Mouse (Mus musculus): ENCODE data around the gene Fnip2. TPM values are rescaled to one million over a fixed set of nuclear protein-coding genes. Genes with fewer than 3 reads are reported as not detected.

Gene Fnip2
- polyA plus RNA-seq, 1 experiment from 2014 or later, result 9.7 TPM

GRCm38 (mm10) chr3:79527521-79527920 is 40.1 kb downstream of the Fnip2 start:
- ATAC-seq (replicated peaks; ENCODE audit: low FRiP score) (no peak), DNase-seq (ENCODE audit: low spot score) (no peak)
- Histone ChIP-seq H3K27ac (ENCODE audit: low read depth, low read length) (no peak overlapping the region), H3K9me3 (ENCODE audit: control insufficient read depth, low read length) (no peaks in the 10 kb centered on the region), H3K27me3 (replicated peaks; ENCODE audit: control insufficient read depth, insufficient read depth, low read length) (no peaks in the 10 kb centered on the region), H3K4me2 (no peak overlapping the region), H3K9ac (ENCODE audit: low read depth, low read length) (no peak overlapping the region), H3K4me3 (ENCODE audit: low read depth, low read length) (no peak overlapping the region), H3K4me1 (replicated peaks; ENCODE audit: control insufficient read depth, insufficient read depth, low read length) (peaks cover 47% of the 10 kb centered on the region), H3K36me3 (ENCODE audit: control insufficient read depth, insufficient read depth, low read length) (no peaks in the 10 kb centered on the region)
- WGBS, result 81% methylated on average over 3 of the region's 3 CpGs

DNA sequence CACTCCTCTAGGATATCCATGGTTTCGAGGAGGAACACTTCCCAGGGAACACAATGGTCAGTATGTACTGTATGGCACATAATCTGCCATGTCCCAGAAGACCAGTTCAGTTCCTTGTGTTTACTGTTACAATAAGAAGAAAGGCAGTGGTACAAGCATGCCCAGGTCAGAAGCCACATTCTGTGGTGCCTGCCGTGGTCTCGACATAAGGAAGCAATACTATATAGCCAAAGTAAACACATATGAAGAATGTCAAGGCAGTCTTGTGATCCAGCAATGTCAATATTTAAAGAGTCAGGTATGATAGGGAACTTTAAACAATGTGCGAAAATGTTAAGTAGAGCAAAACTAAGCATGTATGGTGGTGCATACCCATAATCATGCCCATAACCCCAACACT is 44.2 kb downstream of the Fnip2 start:
- no peak for DNase-seq (ENCODE audit: low spot score)
- H3K4me1 ChIP-seq (replicated peaks; ENCODE audit: control insufficient read depth, insufficient read depth, low read length), result peaks cover 30% of the 10 kb centered on the region

DNA sequence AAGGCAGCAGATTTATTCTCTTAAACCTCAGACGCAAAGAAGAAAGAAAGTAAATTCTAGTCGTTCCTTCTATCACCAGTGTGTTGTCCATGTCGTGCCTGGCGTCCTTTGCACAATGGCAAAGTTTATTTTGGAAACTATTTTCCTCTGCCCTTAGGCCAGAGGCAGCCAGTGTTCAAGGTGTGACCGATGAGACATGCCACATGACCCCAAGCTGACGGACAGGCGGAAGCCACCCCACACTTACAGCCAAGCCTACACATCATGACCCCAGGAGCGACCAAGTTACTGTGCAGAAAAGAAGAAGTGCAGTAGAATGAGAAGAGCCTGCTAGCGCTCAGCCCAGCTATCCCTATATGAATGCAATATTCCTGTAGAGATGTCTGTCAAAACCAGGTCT is 47.7 kb downstream of the Fnip2 start:
- peak overlapping the region; percentile 12; the same call in 1 of the 2 replicates for H3K4me2 ChIP-seq
- H3K9ac ChIP-seq (ENCODE audit: low read depth, low read length), result no peak overlapping the region
- ATAC-seq (replicated peaks; ENCODE audit: low FRiP score) (no peak), DNase-seq (ENCODE audit: low spot score) (no peak)
- H3K36me3 ChIP-seq (ENCODE audit: control insufficient read depth, insufficient read depth, low read length), result no peaks in the 10 kb centered on the region
- no peaks in the 10 kb centered on the region for H3K27me3 ChIP-seq (replicated peaks; ENCODE audit: control insufficient read depth, insufficient read depth, low read length)
- no peak overlapping the region for H3K27ac ChIP-seq (ENCODE audit: low read depth, low read length)
- WGBS, result 54% methylated on average over 9 of the region's 9 CpGs
- no peak overlapping the region for H3K4me3 ChIP-seq (ENCODE audit: low read depth, low read length)
- peaks cover 25% of the 10 kb centered on the region for H3K4me1 ChIP-seq (replicated peaks; ENCODE audit: control insufficient read depth, insufficient read depth, low read length)
- no peaks in the 10 kb centered on the region for H3K9me3 ChIP-seq (ENCODE audit: control insufficient read depth, low read length)

More for the DNA sequence above, 44.2 kb downstream of the Fnip2 start:
- H3K27me3 ChIP-seq (replicated peaks; ENCODE audit: control insufficient read depth, insufficient read depth, low read length), result no peaks in the 10 kb centered on the region
- no peak overlapping the region for H3K9ac ChIP-seq (ENCODE audit: low read depth, low read length)
- H3K9me3 ChIP-seq (ENCODE audit: control insufficient read depth, low read length), result no peaks in the 10 kb centered on the region
- no peak overlapping the region for H3K4me3 ChIP-seq (ENCODE audit: low read depth, low read length)
- ATAC-seq (replicated peaks; ENCODE audit: low FRiP score), result no peak
- no peak overlapping the region for H3K27ac ChIP-seq (ENCODE audit: low read depth, low read length)
- no peaks in the 10 kb centered on the region for H3K36me3 ChIP-seq (ENCODE audit: control insufficient read depth, insufficient read depth, low read length)
- 79% methylated on average over 4 of the region's 4 CpGs for WGBS
- H3K4me2 ChIP-seq, result no peak overlapping the region

DNA sequence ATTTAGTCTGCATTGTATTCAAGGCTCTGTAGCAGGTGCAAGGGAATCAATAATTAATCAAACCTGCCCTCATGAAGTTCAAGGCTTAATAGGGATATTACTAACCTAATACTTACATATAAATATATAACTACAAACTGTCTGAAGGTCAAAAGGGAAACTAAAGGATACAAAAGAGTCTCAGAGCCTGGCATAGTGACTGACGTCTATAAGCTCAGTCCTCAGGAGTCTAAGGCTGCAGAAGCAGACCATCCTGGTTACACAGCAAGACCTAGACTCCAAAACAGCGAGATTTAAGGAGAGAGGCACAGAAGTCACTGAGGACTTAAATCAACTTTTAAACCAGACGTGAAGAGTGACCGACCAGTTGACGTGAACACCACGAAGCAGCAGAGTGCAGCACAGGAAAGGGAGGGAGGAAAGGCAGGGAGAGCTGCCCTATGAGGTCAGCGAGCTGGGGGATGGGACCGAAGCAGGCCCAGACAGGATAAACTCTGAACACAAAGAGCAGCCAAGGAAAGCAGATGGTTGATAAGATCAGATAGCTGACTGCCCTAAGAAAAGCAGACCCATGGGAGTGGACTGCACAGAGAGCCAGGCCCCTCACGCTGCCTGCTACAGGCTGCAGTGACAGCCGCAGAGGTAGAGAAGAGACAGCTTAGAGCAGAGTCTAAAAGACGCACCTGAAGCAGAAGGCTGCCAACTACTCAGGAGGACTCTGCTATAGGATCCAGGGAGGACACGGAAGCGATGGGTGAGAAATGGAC is 48.7 kb downstream of the Fnip2 start:
- H3K9me3 ChIP-seq (ENCODE audit: control insufficient read depth, low read length), result no peaks in the 10 kb centered on the region
- H3K27me3 ChIP-seq (replicated peaks; ENCODE audit: control insufficient read depth, insufficient read depth, low read length), result no peaks in the 10 kb centered on the region
- WGBS, result 22% methylated on average over 13 of the region's 13 CpGs
- peak overlapping the region; percentile 46 for H3K4me2 ChIP-seq
- ATAC-seq (replicated peaks; ENCODE audit: low FRiP score), result peak; percentile 64
- peaks cover 25% of the 10 kb centered on the region for H3K4me1 ChIP-seq (replicated peaks; ENCODE audit: control insufficient read depth, insufficient read depth, low read length)
- peak overlapping the region; percentile 39; the same call in 1 of the 2 replicates for H3K9ac ChIP-seq (ENCODE audit: low read depth, low read length)
- no peaks in the 10 kb centered on the region for H3K36me3 ChIP-seq (ENCODE audit: control insufficient read depth, insufficient read depth, low read length)
- no peak overlapping the region for H3K27ac ChIP-seq (ENCODE audit: low read depth, low read length)
- no peak overlapping the region for H3K4me3 ChIP-seq (ENCODE audit: low read depth, low read length)
- no peak for DNase-seq (ENCODE audit: low spot score)

DNA sequence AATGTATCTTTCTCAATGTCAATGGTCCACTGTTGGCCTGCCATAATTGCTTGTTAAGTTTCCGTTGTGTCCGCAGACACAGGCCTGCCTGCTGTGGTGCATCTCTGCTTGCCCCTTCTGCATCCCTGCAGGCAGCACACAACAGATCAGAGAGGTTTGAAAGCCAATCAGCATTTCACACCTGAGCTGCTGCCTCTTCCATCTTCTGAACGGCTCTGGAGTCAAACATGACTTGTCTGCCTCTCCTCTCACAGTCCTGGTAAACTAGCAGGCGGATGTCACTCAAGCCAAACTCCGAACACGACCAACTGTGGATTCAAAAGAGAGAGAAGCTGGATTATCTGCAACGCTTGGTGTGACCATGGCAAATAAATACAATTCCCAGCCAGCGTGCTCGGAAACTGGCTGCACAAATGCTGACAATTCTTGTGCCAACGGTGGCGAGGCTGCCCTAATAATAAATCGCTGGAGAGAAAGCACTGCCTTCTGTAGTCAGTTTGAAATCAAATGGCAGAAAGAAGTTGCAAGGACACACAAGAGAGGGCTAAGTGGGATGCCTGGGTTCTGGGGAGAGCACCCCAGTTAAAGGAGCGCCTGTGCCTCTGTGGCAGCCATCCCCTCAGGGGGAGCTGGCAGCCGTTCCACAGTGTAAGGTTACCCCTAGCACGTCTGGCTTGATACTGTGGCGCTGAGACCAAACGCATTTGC is 49.6 kb downstream of the Fnip2 start:
- Histone ChIP-seq H3K9ac (ENCODE audit: low read depth, low read length) (no peak overlapping the region), H3K4me2 (no peak overlapping the region), H3K9me3 (ENCODE audit: control insufficient read depth, low read length) (no peaks in the 10 kb centered on the region), H3K4me3 (ENCODE audit: low read depth, low read length) (no peak overlapping the region), H3K27ac (ENCODE audit: low read depth, low read length) (no peak overlapping the region), H3K4me1 (replicated peaks; ENCODE audit: control insufficient read depth, insufficient read depth, low read length) (peaks cover 25% of the 10 kb centered on the region), H3K36me3 (ENCODE audit: control insufficient read depth, insufficient read depth, low read length) (no peaks in the 10 kb centered on the region), H3K27me3 (replicated peaks; ENCODE audit: control insufficient read depth, insufficient read depth, low read length) (no peaks in the 10 kb centered on the region)
- no peak for DNase-seq (ENCODE audit: low spot score)
- no peak for ATAC-seq (replicated peaks; ENCODE audit: low FRiP score)
- WGBS, result 79% methylated on average over 17 of the region's 17 CpGs

- no peak overlapping the region for H3K9ac ChIP-seq (ENCODE audit: low read depth, low read length)
- H3K4me1 ChIP-seq (replicated peaks; ENCODE audit: control insufficient read depth, insufficient read depth, low read length), result peaks cover 25% of the 10 kb centered on the region
- ATAC-seq (replicated peaks; ENCODE audit: low FRiP score), result no peak
- H3K4me3 ChIP-seq (ENCODE audit: low read depth, low read length), result no peak overlapping the region
- no peak for DNase-seq (ENCODE audit: low spot score)
- WGBS, result 94% methylated on average over 4 of the region's 4 CpGs
- H3K27ac ChIP-seq (ENCODE audit: low read depth, low read length), result no peak overlapping the region
- H3K9me3 ChIP-seq (ENCODE audit: control insufficient read depth, low read length), result no peaks in the 10 kb centered on the region
- no peak overlapping the region for H3K4me2 ChIP-seq
- no peaks in the 10 kb centered on the region for H3K27me3 ChIP-seq (replicated peaks; ENCODE audit: control insufficient read depth, insufficient read depth, low read length)
- H3K36me3 ChIP-seq (ENCODE audit: control insufficient read depth, insufficient read depth, low read length), result no peaks in the 10 kb centered on the region
Measured at GRCm38 (mm10) chr3:79516958-79517357, 50.6 kb downstream of the Fnip2 start.

- 0 out of 2 replicates have a peak, but pooled peaks have one; percentile 22 for ATAC-seq (replicated peaks; ENCODE audit: low FRiP score)
- WGBS, result 61% methylated on average over 14 of the region's 14 CpGs
- no peaks in the 10 kb centered on the region for H3K9me3 ChIP-seq (ENCODE audit: control insufficient read depth, low read length)
- peaks cover 25% of the 10 kb centered on the region for H3K4me1 ChIP-seq (replicated peaks; ENCODE audit: control insufficient read depth, insufficient read depth, low read length)
- no peak overlapping the region for H3K9ac ChIP-seq (ENCODE audit: low read depth, low read length)
- no peak overlapping the region for H3K4me3 ChIP-seq (ENCODE audit: low read depth, low read length)
- H3K36me3 ChIP-seq (ENCODE audit: control insufficient read depth, insufficient read depth, low read length), result no peaks in the 10 kb centered on the region
- H3K4me2 ChIP-seq, result peak overlapping the region; percentile 18
- H3K27me3 ChIP-seq (replicated peaks; ENCODE audit: control insufficient read depth, insufficient read depth, low read length), result no peaks in the 10 kb centered on the region
- 0 out of 2 replicates have a peak overlapping the region, but pooled peaks have one; percentile 49 for H3K27ac ChIP-seq (ENCODE audit: low read depth, low read length)
- no peak for DNase-seq (ENCODE audit: low spot score)
Measured at GRCm38 (mm10) chr3:79516099-79516920, 51.3 kb downstream of the Fnip2 start.

GRCm38 (mm10) chr3:79514304-79514703 is 53.3 kb downstream of the Fnip2 start:
- no peak overlapping the region for H3K4me3 ChIP-seq (ENCODE audit: low read depth, low read length)
- no peaks in the 10 kb centered on the region for H3K36me3 ChIP-seq (ENCODE audit: control insufficient read depth, insufficient read depth, low read length)
- no peak overlapping the region for H3K9ac ChIP-seq (ENCODE audit: low read depth, low read length)
- ATAC-seq (replicated peaks; ENCODE audit: low FRiP score) (no peak), DNase-seq (ENCODE audit: low spot score) (no peak)
- no peak overlapping the region for H3K27ac ChIP-seq (ENCODE audit: low read depth, low read length)
- H3K4me1 ChIP-seq (replicated peaks; ENCODE audit: control insufficient read depth, insufficient read depth, low read length), result peaks cover 15% of the 10 kb centered on the region
- WGBS, result 90% methylated on average over 2 of the region's 2 CpGs
- H3K4me2 ChIP-seq, result no peak overlapping the region
- H3K27me3 ChIP-seq (replicated peaks; ENCODE audit: control insufficient read depth, insufficient read depth, low read length), result no peaks in the 10 kb centered on the region
- no peaks in the 10 kb centered on the region for H3K9me3 ChIP-seq (ENCODE audit: control insufficient read depth, low read length)
